Mouse (Mus musculus): ENCODE results near the gene Flrt2.

- TF ChIP-seq POLR2A (IDR thresholded peaks at IDR 0.05; ENCODE audit: borderline replicate concordance, extremely low read depth, low read depth, low read length): no peak
- no peak for TF ChIP-seq CTCF (IDR thresholded peaks at IDR 0.05; ENCODE audit: insufficient read depth, low read length)
These were observed 56.7 kb downstream of the Flrt2 start for GRCm38 (mm10) chr12:95748760-95749159.

Data from lung, adult 2 months (tissue).